26 mouse cellular contexts compared by ENCODE assay signal in the genomic region with DNA sequence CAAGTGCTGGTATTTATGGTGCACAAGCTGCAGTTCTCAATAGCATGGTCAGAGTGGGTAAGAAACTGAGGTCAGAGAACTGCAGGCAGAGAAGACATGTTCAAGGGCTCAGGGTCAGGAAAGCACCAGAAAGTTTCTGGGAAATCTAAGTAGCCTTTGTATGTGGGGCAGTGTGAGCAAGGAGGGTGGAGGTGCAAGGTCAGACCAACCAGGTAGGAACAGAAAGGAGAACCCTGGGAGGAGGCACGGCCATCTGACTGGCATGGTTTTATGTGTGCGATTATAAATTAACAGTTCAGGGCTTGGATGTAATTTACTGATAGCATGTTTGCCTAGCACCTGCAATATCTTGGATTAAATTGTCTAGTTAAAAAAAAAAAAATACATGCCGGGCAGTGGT. TPM values are rescaled to one million over a fixed set of nuclear protein-coding genes. Genes with fewer than 3 reads are reported as not detected.
"Had no signal": no experiment of that assay in that cellular context is flagged by ENCODE, and none has a peak within 500 bp of the region (broad histone marks: within the 10 kb centered on the region; RNA-seq: fewer than 3 reads in every experiment).

No protein-coding gene starts in this region.

- H3K36me3 ChIP-seq: lung, embryonic 15.5 days had no signal

- H3K4me3 ChIP-seq: kidney, embryonic 15.5 days; limb, embryonic 10.5 days; limb, embryonic 13.5 days; liver, embryonic 12.5 days; liver, embryonic 15.5 days; lung, embryonic 15.5 days; megakaryocyte, embryonic 14.5 days; midbrain, embryonic 10.5 days; midbrain, embryonic 15.5 days; neural tube, embryonic 12.5 days; neural tube, embryonic 15.5 days had no signal

- H3K27me3 ChIP-seq: kidney, embryonic 15.5 days; limb, embryonic 13.5 days; liver, embryonic 12.5 days; liver, embryonic 15.5 days; lung, embryonic 15.5 days; megakaryocyte, embryonic 14.5 days; neural tube, embryonic 12.5 days; neural tube, embryonic 15.5 days had no signal

- ATAC-seq: intestine, postnatal 0 days; liver, embryonic 12.5 days; midbrain, embryonic 15.5 days had no signal

- H3K9me3 ChIP-seq: kidney, embryonic 15.5 days; limb, embryonic 10.5 days; limb, embryonic 13.5 days; liver, embryonic 12.5 days; liver, embryonic 15.5 days; lung, embryonic 15.5 days; megakaryocyte, embryonic 14.5 days; midbrain, embryonic 10.5 days; midbrain, embryonic 15.5 days; neural tube, embryonic 12.5 days; neural tube, embryonic 15.5 days had no signal

- H3K9ac ChIP-seq: kidney, embryonic 15.5 days; limb, embryonic 13.5 days; liver, embryonic 12.5 days; liver, embryonic 15.5 days; lung, embryonic 15.5 days; midbrain, embryonic 15.5 days; neural tube, embryonic 12.5 days; neural tube, embryonic 15.5 days had no signal

- H3K4me2 ChIP-seq: kidney, embryonic 15.5 days; liver, embryonic 12.5 days; liver, embryonic 15.5 days; lung, embryonic 15.5 days; midbrain, embryonic 15.5 days; neural tube, embryonic 12.5 days; neural tube, embryonic 15.5 days had no signal

- H3K27ac ChIP-seq: kidney, embryonic 15.5 days; limb, embryonic 10.5 days; limb, embryonic 13.5 days; liver, embryonic 12.5 days; liver, embryonic 15.5 days; lung, embryonic 15.5 days; midbrain, embryonic 10.5 days; midbrain, embryonic 15.5 days; neural tube, embryonic 12.5 days; neural tube, embryonic 15.5 days; stomach, postnatal 0 days had no signal

- DNase-seq: kidney, postnatal 4 days; liver; lung, adult 18-20 months; lung, postnatal 10 days; lung, postnatal 36 days; right cerebral cortex, adult 18-20 months; right cerebral cortex, postnatal 14 days; right cerebral cortex, postnatal 4 days; thymus, adult 18-20 months; thymus, postnatal 36 days had no signal

RNA-seq across cellular contexts. Expression of a gene that starts 31.1 kb away (rescaled TPM):
- polyA plus RNA-seq: intestine, embryonic 14.5 days; intestine, postnatal 0 days; kidney, embryonic 15.5 days; limb, embryonic 10.5 days; limb, embryonic 13.5 days; liver, embryonic 12.5 days; lung, embryonic 15.5 days; midbrain, embryonic 10.5 days; neural tube, embryonic 12.5 days; stomach, embryonic 14.5 days; urinary bladder, adult 2 months had no signal

RNA-seq across cellular contexts. Expression of a gene that starts 31.3 kb away (rescaled TPM):
- polyA plus RNA-seq: intestine, embryonic 14.5 days; kidney, embryonic 15.5 days; limb, embryonic 10.5 days; limb, embryonic 13.5 days; liver, embryonic 12.5 days; lung, embryonic 15.5 days; midbrain, embryonic 10.5 days; midbrain, embryonic 15.5 days; neural tube, embryonic 12.5 days; stomach, embryonic 14.5 days had no signal
